Mouse (Mus musculus): ENCODE results near the gene Serpina3f. TPM values are rescaled to one million over a fixed set of nuclear protein-coding genes. Genes with fewer than 3 reads are reported as not detected.

Gene Serpina3f
- 0.12 and 0.17 TPM in 2 replicates for polyA plus RNA-seq (2014; fragmentation: Nextera tagmentation; extraction: Ambion mirVana)

- WGBS, result 83% methylated on average over 1 of the region's 1 CpGs
- H3K4me2 ChIP-seq (ENCODE audit: low read length), result no peak within 1 kb of the TSS
- no peaks in the 10 kb centered on the region for H3K4me1 ChIP-seq (replicated peaks; ENCODE audit: control insufficient read depth, insufficient read depth, low read length)
- DNase-seq (ENCODE audit: low spot score) (no peak), ATAC-seq (replicated peaks; ENCODE audit: low FRiP score, low TSS enrichment, low read depth) (no peak)
- no peaks in the 10 kb centered on the region for H3K27me3 ChIP-seq (replicated peaks; ENCODE audit: control insufficient read depth, insufficient read depth, low read length)
- no peak within 1 kb of the TSS for H3K27ac ChIP-seq (ENCODE audit: low read depth)
- H3K36me3 ChIP-seq (ENCODE audit: control insufficient read depth, insufficient read depth, low read length), result no peaks in the 10 kb centered on the region
- H3K9ac ChIP-seq (ENCODE audit: low read length), result no peak within 1 kb of the TSS
- H3K4me3 ChIP-seq (ENCODE audit: low read depth, low read length), result no peak within 1 kb of the TSS
- H3K9me3 ChIP-seq (ENCODE audit: control insufficient read depth, low read length), result no peaks in the 10 kb centered on the region
Observed at GRCm38 (mm10) chr12:104214445-104214753, at the start of gene Serpina3f. Gene Serpina3f (plus strand): TSS chr12:104214544.

- no peak for ATAC-seq (replicated peaks; ENCODE audit: low FRiP score, low TSS enrichment, low read depth)
- Histone ChIP-seq H3K4me2 (ENCODE audit: low read length) (no peak overlapping the region), H3K36me3 (ENCODE audit: control insufficient read depth, insufficient read depth, low read length) (no peaks in the 10 kb centered on the region), H3K27ac (ENCODE audit: low read depth) (no peak overlapping the region), H3K27me3 (replicated peaks; ENCODE audit: control insufficient read depth, insufficient read depth, low read length) (no peaks in the 10 kb centered on the region), H3K4me1 (replicated peaks; ENCODE audit: control insufficient read depth, insufficient read depth, low read length) (no peaks in the 10 kb centered on the region), H3K9ac (ENCODE audit: low read length) (no peak overlapping the region), H3K9me3 (ENCODE audit: control insufficient read depth, low read length) (no peaks in the 10 kb centered on the region), H3K4me3 (ENCODE audit: low read depth, low read length) (no peak overlapping the region)
- WGBS, result 61% methylated on average over 3 of the region's 3 CpGs
- DNase-seq (ENCODE audit: low spot score), result no peak
Observed at GRCm38 (mm10) chr12:104174747-104175146, 39.6 kb upstream of the Serpina3f start.

GRCm38 (mm10) chr12:104175636-104176035 is 38.7 kb upstream of the Serpina3f start:
- Histone ChIP-seq H3K4me2 (ENCODE audit: low read length) (no peak overlapping the region), H3K9me3 (ENCODE audit: control insufficient read depth, low read length) (no peaks in the 10 kb centered on the region), H3K36me3 (ENCODE audit: control insufficient read depth, insufficient read depth, low read length) (no peaks in the 10 kb centered on the region), H3K27ac (ENCODE audit: low read depth) (no peak overlapping the region), H3K9ac (ENCODE audit: low read length) (no peak overlapping the region), H3K4me3 (ENCODE audit: low read depth, low read length) (no peak overlapping the region), H3K27me3 (replicated peaks; ENCODE audit: control insufficient read depth, insufficient read depth, low read length) (no peaks in the 10 kb centered on the region), H3K4me1 (replicated peaks; ENCODE audit: control insufficient read depth, insufficient read depth, low read length) (no peaks in the 10 kb centered on the region)
- ATAC-seq (replicated peaks; ENCODE audit: low FRiP score, low TSS enrichment, low read depth) (no peak), DNase-seq (ENCODE audit: low spot score) (no peak)
- WGBS, result 79% methylated on average over 3 of the region's 3 CpGs

- Histone ChIP-seq H3K4me2 (ENCODE audit: low read length) (no peak overlapping the region), H3K27me3 (replicated peaks; ENCODE audit: control insufficient read depth, insufficient read depth, low read length) (no peaks in the 10 kb centered on the region), H3K9ac (ENCODE audit: low read length) (no peak overlapping the region), H3K36me3 (ENCODE audit: control insufficient read depth, insufficient read depth, low read length) (no peaks in the 10 kb centered on the region), H3K4me3 (ENCODE audit: low read depth, low read length) (no peak overlapping the region), H3K4me1 (replicated peaks; ENCODE audit: control insufficient read depth, insufficient read depth, low read length) (no peaks in the 10 kb centered on the region), H3K9me3 (ENCODE audit: control insufficient read depth, low read length) (no peaks in the 10 kb centered on the region), H3K27ac (ENCODE audit: low read depth) (no peak overlapping the region)
- ATAC-seq (replicated peaks; ENCODE audit: low FRiP score, low TSS enrichment, low read depth) (no peak), DNase-seq (ENCODE audit: low spot score) (no peak)
Observed at GRCm38 (mm10) chr12:104178577-104178976, 35.8 kb upstream of the Serpina3f start.

GRCm38 (mm10) chr12:104178987-104179386 is 35.4 kb upstream of the Serpina3f start:
- Histone ChIP-seq H3K4me3 (ENCODE audit: low read depth, low read length) (no peak overlapping the region), H3K9ac (ENCODE audit: low read length) (no peak overlapping the region), H3K9me3 (ENCODE audit: control insufficient read depth, low read length) (no peaks in the 10 kb centered on the region), H3K36me3 (ENCODE audit: control insufficient read depth, insufficient read depth, low read length) (no peaks in the 10 kb centered on the region), H3K27me3 (replicated peaks; ENCODE audit: control insufficient read depth, insufficient read depth, low read length) (no peaks in the 10 kb centered on the region), H3K4me1 (replicated peaks; ENCODE audit: control insufficient read depth, insufficient read depth, low read length) (no peaks in the 10 kb centered on the region), H3K27ac (ENCODE audit: low read depth) (no peak overlapping the region), H3K4me2 (ENCODE audit: low read length) (no peak overlapping the region)
- ATAC-seq (replicated peaks; ENCODE audit: low FRiP score, low TSS enrichment, low read depth) (no peak), DNase-seq (ENCODE audit: low spot score) (no peak)
- 76% methylated on average over 2 of the region's 2 CpGs for WGBS

GRCm38 (mm10) chr12:104185046-104185445 is 29.3 kb upstream of the Serpina3f start:
- H3K27me3 ChIP-seq (replicated peaks; ENCODE audit: control insufficient read depth, insufficient read depth, low read length), result no peaks in the 10 kb centered on the region
- no peak overlapping the region for H3K27ac ChIP-seq (ENCODE audit: low read depth)
- H3K9me3 ChIP-seq (ENCODE audit: control insufficient read depth, low read length), result no peaks in the 10 kb centered on the region
- H3K4me3 ChIP-seq (ENCODE audit: low read depth, low read length), result no peak overlapping the region
- WGBS, result 74% methylated on average over 4 of the region's 4 CpGs
- H3K9ac ChIP-seq (ENCODE audit: low read length), result no peak overlapping the region
- no peak for ATAC-seq (replicated peaks; ENCODE audit: low FRiP score, low TSS enrichment, low read depth)
- no peaks in the 10 kb centered on the region for H3K36me3 ChIP-seq (ENCODE audit: control insufficient read depth, insufficient read depth, low read length)
- no peaks in the 10 kb centered on the region for H3K4me1 ChIP-seq (replicated peaks; ENCODE audit: control insufficient read depth, insufficient read depth, low read length)
- no peak for DNase-seq (ENCODE audit: low spot score)
- no peak overlapping the region for H3K4me2 ChIP-seq (ENCODE audit: low read length)

- H3K27ac ChIP-seq (ENCODE audit: low read depth), result no peak overlapping the region
- H3K9me3 ChIP-seq (ENCODE audit: control insufficient read depth, low read length), result no peaks in the 10 kb centered on the region
- 86% methylated on average over 3 of the region's 3 CpGs for WGBS
- DNase-seq (ENCODE audit: low spot score), result peak; percentile 35
- H3K9ac ChIP-seq (ENCODE audit: low read length), result no peak overlapping the region
- no peak for ATAC-seq (replicated peaks; ENCODE audit: low FRiP score, low TSS enrichment, low read depth)
- H3K27me3 ChIP-seq (replicated peaks; ENCODE audit: control insufficient read depth, insufficient read depth, low read length), result no peaks in the 10 kb centered on the region
- H3K4me3 ChIP-seq (ENCODE audit: low read depth, low read length), result no peak overlapping the region
- no peaks in the 10 kb centered on the region for H3K4me1 ChIP-seq (replicated peaks; ENCODE audit: control insufficient read depth, insufficient read depth, low read length)
- H3K4me2 ChIP-seq (ENCODE audit: low read length), result no peak overlapping the region
- no peaks in the 10 kb centered on the region for H3K36me3 ChIP-seq (ENCODE audit: control insufficient read depth, insufficient read depth, low read length)
Observed at GRCm38 (mm10) chr12:104186041-104186581, 28.2 kb upstream of the Serpina3f start.

GRCm38 (mm10) chr12:104189246-104189645 is 25.1 kb upstream of the Serpina3f start:
- WGBS, result 67% methylated on average over 2 of the region's 2 CpGs
- ATAC-seq (replicated peaks; ENCODE audit: low FRiP score, low TSS enrichment, low read depth), result no peak
- Histone ChIP-seq H3K36me3 (ENCODE audit: control insufficient read depth, insufficient read depth, low read length) (no peaks in the 10 kb centered on the region), H3K9me3 (ENCODE audit: control insufficient read depth, low read length) (no peaks in the 10 kb centered on the region), H3K4me1 (replicated peaks; ENCODE audit: control insufficient read depth, insufficient read depth, low read length) (no peaks in the 10 kb centered on the region), H3K4me2 (ENCODE audit: low read length) (no peak overlapping the region), H3K4me3 (ENCODE audit: low read depth, low read length) (no peak overlapping the region), H3K9ac (ENCODE audit: low read length) (no peak overlapping the region), H3K27ac (ENCODE audit: low read depth) (no peak overlapping the region), H3K27me3 (replicated peaks; ENCODE audit: control insufficient read depth, insufficient read depth, low read length) (no peaks in the 10 kb centered on the region)
- no peak for DNase-seq (ENCODE audit: low spot score)

GRCm38 (mm10) chr12:104190852-104191251 is 23.5 kb upstream of the Serpina3f start:
- no peaks in the 10 kb centered on the region for H3K27me3 ChIP-seq (replicated peaks; ENCODE audit: control insufficient read depth, insufficient read depth, low read length)
- no peak overlapping the region for H3K9ac ChIP-seq (ENCODE audit: low read length)
- no peaks in the 10 kb centered on the region for H3K36me3 ChIP-seq (ENCODE audit: control insufficient read depth, insufficient read depth, low read length)
- H3K4me3 ChIP-seq (ENCODE audit: low read depth, low read length), result no peak overlapping the region
- no peaks in the 10 kb centered on the region for H3K9me3 ChIP-seq (ENCODE audit: control insufficient read depth, low read length)
- H3K27ac ChIP-seq (ENCODE audit: low read depth), result no peak overlapping the region
- H3K4me2 ChIP-seq (ENCODE audit: low read length), result no peak overlapping the region
- DNase-seq (ENCODE audit: low spot score) (no peak), ATAC-seq (replicated peaks; ENCODE audit: low FRiP score, low TSS enrichment, low read depth) (no peak)
- no peaks in the 10 kb centered on the region for H3K4me1 ChIP-seq (replicated peaks; ENCODE audit: control insufficient read depth, insufficient read depth, low read length)

Measured in intestine, embryonic 14.5 days (tissue).